Mouse (Mus musculus): ENCODE results near the gene Gm20388.

- no peak for TF ChIP-seq CTCF (conservative IDR thresholded peaks at IDR 0.05; ENCODE audit: insufficient read depth, insufficient read length, low read depth, low read length)
- TF ChIP-seq POLR2A (IDR thresholded peaks at IDR 0.05; ENCODE audit: low read depth, low read length), result no peak
These were observed 2376.3 kb downstream of the Gm20388 start for GRCm38 (mm10) chr8:122286899-122287298.

Measured in kidney, adult 2 months (tissue).